Mouse (Mus musculus) liver, adult (tissue): ENCODE data around the gene Hist1h4j.
"Not testable (repeated sequence)": the region's sequence is repeated elsewhere in the genome, so short reads cannot be mapped to it uniquely, and the experiment has no call there.

ENCODE experiments used
- GATA4 ChIP-seq: IDR thresholded peaks from 2 replicates; pipeline ENCODE4 v1.6.1; 2014; ENCODE audit warnings: mild to moderate bottlenecking, low read length; ENCODE audit not compliant: insufficient replicate concordance

The Hist1h4j gene

DNA sequence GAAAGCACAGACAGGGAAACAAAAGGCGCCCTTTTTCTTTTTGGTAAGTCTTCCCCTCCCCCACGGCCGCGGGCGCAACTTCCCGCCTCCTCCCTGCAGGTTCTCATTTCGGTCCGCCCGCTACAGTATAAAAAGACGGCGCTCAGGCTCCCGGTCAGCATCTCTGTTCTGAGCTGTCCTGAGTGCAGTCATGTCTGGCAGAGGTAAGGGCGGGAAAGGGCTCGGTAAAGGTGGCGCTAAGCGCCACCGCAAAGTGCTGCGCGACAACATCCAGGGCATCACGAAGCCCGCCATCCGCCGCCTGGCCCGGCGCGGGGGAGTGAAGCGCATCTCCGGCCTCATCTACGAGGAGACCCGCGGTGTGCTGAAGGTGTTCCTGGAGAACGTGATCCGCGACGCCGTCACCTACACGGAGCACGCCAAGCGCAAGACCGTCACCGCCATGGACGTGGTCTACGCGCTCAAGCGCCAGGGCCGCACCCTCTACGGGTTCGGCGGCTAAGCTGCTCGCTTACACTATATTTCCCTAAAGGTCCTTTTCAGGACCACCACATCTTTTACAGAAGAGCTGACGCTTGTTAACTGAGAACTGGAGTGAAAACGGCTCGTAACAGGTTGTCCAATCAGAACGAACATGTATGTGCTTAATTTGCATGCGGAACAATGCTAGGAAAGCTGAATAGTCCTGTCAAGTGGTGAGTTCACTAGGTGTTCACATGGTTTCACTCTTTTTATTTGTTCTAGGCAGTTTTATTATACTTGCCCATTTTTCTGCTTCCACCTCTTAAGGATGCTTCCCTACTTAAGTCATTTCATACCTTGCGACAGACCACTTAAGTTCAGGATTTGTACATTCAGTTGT lies at the start of gene Hist1h4j:
Gene Hist1h4j, plus strand, starts transcription at position 159 of the 862 bp plus-strand sequence.
- not testable (repeated sequence) for TF ChIP-seq GATA4

DNA sequence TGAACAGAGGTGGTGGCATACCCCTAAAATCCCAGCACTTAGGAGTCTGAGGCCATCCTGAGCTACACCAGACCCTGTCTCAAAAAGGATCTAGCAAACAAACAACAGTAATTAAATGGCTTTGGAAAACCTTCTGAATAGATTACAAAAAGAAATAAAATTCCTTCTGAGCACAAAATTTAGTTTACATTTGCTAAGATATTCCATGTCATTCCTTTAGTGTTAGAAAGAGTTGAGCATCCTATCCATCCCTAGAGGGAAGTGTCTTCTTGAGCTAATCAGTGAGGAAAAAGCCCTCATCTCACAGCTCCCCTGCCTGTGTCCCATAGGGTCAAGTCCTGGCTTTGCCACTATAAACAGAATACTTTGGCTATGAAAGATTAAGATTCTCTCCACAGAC lies 37.1 kb upstream of the Hist1h4j start, which contains the start of gene Olfr1359:
Gene Olfr1359, plus strand, starts transcription at position 301 of the 400 bp plus-strand sequence.
- no peak for TF ChIP-seq GATA4

DNA sequence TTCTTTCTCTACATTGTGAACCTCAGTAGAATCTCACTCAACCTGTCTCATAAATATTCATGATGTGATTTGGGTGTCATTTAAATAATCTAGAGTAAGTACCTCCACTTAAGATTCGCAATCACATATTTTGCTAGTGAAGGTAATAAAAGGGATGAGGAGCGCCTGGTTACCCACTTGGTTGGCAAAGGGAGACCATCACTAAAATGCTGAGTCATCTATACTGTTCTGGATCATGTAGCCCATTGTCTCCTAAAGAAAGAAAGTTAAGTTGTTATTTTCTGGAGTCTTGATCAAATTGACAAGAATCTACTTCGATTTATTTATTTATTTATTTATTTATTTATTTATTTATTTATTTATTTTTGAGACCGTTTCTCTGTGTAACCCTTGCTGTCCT lies 28.2 kb upstream of the Hist1h4j start:
- TF ChIP-seq GATA4: no peak

DNA sequence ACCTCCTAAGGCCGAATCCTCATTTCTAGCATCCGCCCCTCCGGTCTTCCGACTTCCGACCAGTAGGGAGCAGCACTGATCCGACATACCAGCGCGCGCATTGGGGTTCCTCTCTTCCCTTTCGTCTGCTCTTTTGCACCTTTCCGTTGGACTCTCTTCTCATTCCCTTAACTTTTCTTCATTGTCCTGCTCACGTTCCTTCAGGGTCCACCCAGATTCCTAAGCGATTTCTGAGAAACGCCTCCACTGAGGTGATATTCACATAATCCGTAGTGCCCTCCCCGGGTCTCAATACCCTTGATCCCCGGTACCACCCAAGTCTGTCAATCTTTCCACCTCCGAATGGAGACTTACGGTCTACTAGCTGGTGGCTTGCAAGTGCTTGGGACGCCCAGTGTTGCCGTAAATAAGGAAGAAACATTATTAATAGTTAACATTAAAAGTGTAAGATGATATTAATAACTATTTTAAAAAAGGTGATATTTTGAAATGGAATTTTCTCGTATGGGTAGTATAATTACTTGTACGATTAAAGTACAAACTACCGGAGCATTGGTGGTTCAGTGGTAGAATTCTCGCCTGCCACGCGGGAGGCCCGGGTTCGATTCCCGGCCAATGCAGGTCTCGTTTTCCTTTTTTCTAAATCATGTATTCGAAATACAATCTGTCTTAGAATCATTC lies 24.7 kb upstream of the Hist1h4j start:
- no peak for TF ChIP-seq GATA4

DNA sequence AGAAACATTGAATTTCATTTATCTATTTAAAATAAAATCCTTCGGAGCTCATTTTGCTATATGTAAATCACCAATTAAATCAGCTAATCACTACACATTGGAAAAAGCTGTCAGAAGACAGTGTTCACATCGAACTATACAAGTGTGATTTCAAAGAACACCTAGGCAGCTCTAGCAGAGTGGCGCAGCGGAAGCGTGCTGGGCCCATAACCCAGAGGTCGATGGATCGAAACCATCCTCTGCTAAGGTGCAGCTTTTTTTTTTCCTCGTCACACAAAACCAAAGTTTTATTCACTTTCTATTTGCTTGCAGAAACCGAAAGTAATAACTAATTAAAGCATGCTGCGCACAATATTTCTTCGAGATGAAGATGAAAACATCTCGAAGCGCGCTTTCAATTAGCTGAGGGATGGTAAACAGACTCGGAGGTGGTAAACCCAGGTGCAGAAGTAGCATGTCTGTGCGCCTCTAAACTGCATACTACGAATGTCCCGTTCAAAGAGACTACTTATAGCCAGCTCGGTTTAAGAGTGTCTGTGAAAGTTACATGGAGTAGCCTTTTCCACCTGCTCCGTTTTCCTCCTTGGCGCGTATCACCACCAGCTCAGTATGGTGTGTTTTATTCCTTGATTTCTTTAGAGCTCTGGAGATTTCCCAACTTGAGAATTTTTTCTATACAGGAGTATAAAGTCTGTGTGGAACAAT lies 23.9 kb upstream of the Hist1h4j start:
- TF ChIP-seq GATA4: no peak

DNA sequence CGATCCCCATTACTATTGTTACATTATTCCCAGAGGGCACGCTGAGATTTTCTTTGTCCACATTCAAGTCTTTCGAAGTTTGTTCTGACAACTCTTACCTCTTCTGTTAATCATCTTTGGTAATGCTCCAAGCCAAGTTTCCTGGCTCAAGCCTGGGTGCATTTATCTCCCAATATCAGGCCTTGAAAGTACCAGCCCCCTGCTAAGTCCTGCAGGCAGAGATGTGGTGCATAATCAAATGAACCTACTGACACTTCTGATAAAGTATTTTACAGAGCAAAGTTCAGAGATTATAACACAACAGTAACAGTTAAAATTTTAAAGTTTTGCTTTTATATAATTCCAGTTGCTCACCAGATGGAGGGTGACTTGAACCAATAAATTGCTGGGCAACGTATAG lies 23.2 kb upstream of the Hist1h4j start:
- TF ChIP-seq GATA4: no peak

DNA sequence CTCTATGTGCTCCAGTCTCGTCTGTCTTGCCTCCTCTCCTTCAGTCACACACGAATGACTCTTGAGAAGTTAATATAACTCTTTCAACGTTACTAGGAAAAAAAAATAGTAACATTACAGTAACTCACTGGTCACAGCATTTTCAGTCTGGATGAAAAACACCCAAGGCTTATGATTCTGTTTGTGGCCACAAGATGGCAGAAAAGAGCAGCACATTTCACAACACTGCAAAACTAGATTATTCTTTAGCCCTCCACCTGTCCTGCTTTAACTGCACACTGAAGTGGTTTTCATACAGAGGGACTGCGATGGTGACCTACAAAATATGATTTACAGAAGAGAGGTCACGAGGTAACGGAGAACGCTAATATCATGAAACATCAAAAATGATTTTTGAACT lies 20.1 kb upstream of the Hist1h4j start:
- no peak for TF ChIP-seq GATA4

DNA sequence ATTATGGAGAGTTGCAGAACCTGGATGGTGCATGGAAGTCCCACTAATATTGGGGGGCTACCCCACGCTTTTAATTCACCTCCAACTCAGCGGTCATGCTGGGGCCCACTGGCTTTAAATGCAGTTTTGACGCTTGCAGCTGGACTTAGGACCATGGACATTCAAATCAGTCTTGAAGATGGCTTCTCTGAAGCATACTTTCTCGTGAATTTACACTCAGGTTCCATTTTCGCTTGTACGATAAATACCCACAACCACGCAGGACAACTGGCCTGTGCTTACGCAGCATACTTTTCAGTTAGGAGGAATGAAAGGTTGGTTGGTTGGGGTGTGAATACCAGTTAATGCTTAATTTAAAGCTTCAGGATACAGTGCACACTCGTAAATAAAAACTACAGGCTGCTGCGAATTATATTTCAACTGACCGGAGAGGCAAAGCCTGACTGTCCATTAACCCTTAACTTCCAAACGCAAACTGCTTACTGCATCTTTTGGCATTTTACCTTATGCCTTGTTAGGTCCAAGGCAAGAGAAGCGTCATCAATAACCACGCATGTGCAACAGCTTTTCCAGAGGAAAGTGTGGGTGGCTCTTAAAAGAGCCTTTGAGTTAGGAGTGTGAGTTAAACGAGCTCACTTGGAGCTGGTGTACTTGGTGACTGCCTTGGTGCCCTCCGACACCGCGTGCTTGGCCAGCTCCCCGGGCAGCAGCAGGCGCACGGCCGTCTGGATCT lies 19.6 kb upstream of the Hist1h4j start:
- no peak for TF ChIP-seq GATA4

DNA sequence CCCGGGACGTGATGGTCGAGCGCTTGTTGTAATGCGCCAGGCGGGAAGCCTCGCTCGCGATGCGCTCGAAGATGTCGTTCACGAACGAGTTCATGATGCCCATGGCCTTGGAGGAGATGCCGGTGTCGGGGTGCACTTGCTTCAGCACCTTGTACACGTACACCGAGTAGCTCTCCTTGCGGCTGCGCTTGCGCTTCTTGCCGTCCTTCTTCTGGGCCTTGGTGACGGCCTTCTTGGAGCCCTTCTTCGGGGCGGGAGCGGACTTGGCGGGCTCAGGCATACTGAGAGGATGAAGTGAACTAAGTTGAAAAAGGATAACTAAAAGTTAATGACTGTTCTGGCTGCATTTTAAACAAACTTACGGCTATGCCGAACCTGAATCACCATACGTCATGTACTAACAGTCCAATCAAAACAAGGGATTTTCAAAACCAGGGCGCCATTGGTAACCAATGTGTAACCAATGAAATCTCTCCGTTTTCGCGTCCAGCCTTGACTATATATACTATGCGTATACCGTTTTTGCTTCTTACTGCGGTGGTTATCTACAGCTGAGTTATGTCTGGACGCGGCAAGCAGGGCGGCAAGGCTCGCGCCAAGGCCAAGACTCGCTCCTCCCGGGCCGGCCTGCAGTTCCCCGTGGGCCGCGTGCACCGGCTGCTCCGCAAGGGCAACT lies 18.9 kb upstream of the Hist1h4j start, which contains the start of the genes Hist1h2bl and Hist1h2ai:
Gene Hist1h2bl, minus strand, starts transcription at position 280 of the 676 bp plus-strand sequence.
Gene Hist1h2ai, plus strand, starts transcription at position 559 of the 676 bp plus-strand sequence.
- not testable (repeated sequence) for TF ChIP-seq GATA4

DNA sequence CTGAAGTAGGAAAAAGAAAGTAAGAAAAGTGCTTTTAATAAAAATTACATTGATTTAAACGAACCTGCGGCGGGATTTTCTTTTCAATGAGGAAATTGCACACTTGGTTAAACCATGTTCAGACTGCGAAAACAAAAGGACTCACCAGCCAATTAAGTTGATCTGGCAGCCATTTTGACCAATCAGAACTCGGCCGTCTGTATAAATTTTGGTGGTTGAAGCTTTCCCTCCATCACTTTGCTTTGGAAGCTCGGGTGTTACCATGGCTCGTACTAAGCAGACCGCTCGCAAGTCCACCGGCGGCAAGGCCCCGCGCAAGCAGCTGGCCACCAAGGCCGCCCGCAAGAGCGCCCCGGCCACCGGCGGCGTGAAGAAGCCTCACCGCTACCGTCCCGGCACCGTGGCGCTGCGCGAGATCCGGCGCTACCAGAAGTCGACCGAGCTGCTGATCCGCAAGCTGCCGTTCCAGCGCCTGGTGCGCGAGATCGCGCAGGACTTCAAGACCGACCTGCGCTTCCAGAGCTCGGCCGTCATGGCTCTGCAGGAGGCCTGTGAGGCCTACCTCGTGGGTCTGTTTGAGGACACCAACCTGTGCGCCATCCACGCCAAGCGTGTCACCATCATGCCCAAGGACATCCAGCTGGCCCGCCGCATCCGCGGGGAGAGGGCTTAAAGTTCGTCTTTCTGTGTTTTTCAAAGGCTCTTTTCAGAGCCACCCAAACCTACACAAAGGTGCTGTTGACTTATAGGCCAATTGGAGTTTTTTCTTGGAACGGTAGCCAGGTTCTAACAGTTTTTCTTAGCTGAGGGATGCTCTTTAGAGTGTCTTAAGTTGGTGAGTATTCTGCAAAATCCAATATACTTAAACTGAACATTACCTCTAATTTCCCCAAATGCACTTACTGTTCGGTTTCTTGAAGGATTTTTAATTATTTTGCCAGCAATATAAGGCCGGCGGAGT lies 17.2 kb upstream of the Hist1h4j start, which contains the start of gene Hist1h3h:
Gene Hist1h3h, plus strand, starts transcription at position 263 of the 961 bp plus-strand sequence.
- TF ChIP-seq GATA4: not testable (repeated sequence)

DNA sequence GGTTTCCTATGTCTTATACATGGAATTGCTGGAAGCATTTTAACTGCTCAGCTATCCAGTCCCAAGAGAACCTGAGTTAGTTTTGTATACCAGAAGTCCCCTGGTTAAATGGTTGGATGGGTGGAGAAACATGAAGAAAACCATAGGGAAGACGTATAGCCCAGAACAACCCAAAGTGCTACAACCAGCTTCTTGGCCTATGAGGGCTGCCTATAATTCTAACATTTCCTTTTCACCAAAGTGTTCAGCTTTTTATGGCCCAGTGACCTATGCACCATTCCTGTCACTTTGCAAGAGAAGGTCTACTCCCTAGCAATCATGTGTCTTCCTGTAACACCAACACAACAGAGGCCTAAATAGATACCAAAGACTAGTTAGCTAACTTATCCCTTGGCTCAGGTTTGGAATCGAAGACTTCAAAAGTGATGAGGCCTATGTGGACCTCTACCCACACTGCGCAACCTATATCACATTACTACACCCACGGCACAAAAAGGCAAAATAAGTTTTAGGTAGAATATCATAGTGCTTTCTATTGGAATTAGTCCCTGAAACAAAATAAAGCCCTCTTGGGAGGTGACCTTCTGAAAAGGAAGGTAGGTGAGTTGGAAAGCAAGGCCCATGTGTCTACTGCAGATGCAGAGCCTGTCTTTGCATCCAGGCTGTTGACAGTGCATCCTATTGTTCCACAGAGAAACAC lies 16.3 kb upstream of the Hist1h4j start:
- no peak for TF ChIP-seq GATA4

DNA sequence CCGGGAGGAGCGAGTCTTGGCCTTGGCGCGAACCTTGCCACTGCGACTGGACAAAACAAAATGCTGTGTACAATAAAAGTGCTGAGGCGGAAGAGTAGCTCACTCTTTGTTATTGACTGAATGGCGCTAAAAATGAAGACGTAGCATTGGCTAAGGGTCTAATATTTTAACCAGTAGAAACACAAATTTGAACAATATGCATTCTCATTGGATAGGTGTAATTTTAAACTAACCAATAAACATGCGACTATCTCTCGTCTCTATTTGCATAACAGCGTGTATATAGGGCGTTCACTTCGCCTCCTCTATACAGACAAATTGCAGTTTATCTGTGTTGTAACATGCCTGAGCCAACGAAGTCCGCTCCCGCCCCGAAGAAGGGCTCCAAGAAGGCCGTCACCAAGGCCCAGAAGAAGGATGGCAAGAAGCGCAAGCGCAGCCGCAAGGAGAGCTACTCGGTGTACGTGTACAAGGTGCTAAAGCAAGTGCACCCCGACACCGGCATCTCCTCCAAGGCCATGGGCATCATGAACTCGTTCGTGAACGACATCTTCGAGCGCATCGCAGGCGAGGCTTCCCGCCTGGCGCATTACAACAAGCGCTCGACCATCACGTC lies 13.0 kb upstream of the Hist1h4j start, which contains the start of gene Hist1h2bm:
Gene Hist1h2bm, plus strand, starts transcription at position 288 of the 616 bp plus-strand sequence.
- TF ChIP-seq GATA4: not testable (repeated sequence)
